Mouse (Mus musculus): ENCODE measurements around the gene Gse1. TPM values are rescaled to one million over a fixed set of nuclear protein-coding genes. Genes with fewer than 3 reads are reported as not detected.

Gene Gse1
- polyA plus RNA-seq, 1 experiment, result 14.7 TPM

- H3K4me2 ChIP-seq (ENCODE audit: low read depth), result no peak overlapping the region
- H3K36me3 ChIP-seq (ENCODE audit: control insufficient read depth, insufficient read depth), result no peaks in the 10 kb centered on the region
- H3K79me2 ChIP-seq (ENCODE audit: control insufficient read depth, insufficient read depth), result peaks cover 12% of the 10 kb centered on the region
- no peak for TF ChIP-seq POLR2A (IDR thresholded peaks at IDR 0.05; ENCODE audit: insufficient read length, low read depth)
- no peak for TF ChIP-seq MYOD1 (IDR thresholded peaks at IDR 0.05; ENCODE audit: control insufficient read depth in 1 of 3, insufficient read length in 2 of 3, low read depth in 2 of 3)
- no peak for TF ChIP-seq E2F4 (IDR thresholded peaks at IDR 0.05; ENCODE audit: insufficient read depth)
- no peak for TF ChIP-seq SRF (IDR thresholded peaks at IDR 0.05; ENCODE audit: control insufficient read depth, insufficient read length, low read depth)
- no peak for TF ChIP-seq POLR2AphosphoS2 (IDR thresholded peaks at IDR 0.05; ENCODE audit: insufficient read length, low read depth)
- TF ChIP-seq USF1 (IDR thresholded peaks at IDR 0.05; ENCODE audit: low read depth), result no peak
- no peak for TF ChIP-seq CEBPB (IDR thresholded peaks at IDR 0.05; ENCODE audit: insufficient read depth, poor library complexity, severe bottlenecking)
- TF ChIP-seq TCF12 (IDR thresholded peaks at IDR 0.05; ENCODE audit: insufficient read depth, poor library complexity, severe bottlenecking), result no peak
- TF ChIP-seq TCF3 (IDR thresholded peaks at IDR 0.05; ENCODE audit: insufficient read length, low read depth), result no peak
- TF ChIP-seq REST (IDR thresholded peaks at IDR 0.05; ENCODE audit: insufficient read depth, insufficient read length), result no peak
- TF ChIP-seq MAX (IDR thresholded peaks at IDR 0.05; ENCODE audit: low read depth), result no peak
- no peak for TF ChIP-seq MYOG (IDR thresholded peaks at IDR 0.05; ENCODE audit: control insufficient read depth in 1 of 3, insufficient read depth in 1 of 3, insufficient read length in 2 of 3, low read depth in 2 of 3)
- no peak overlapping the region for H3K4me3 ChIP-seq
- no peak overlapping the region for H3ac ChIP-seq (ENCODE audit: control insufficient read depth, insufficient read length)
- no peaks in the 10 kb centered on the region for H3K27me3 ChIP-seq (ENCODE audit: control insufficient read depth, insufficient read depth, insufficient read length)
Measured at GRCm38 (mm10) chr8:120312452-120312851, 84.2 kb downstream of the Gse1 start.

- no peak overlapping the region for H3K4me2 ChIP-seq (ENCODE audit: low read depth)
- H3K79me2 ChIP-seq (ENCODE audit: control insufficient read depth, insufficient read depth), result peaks cover 12% of the 10 kb centered on the region
- TF ChIP-seq TCF3 (IDR thresholded peaks at IDR 0.05; ENCODE audit: insufficient read length, low read depth), result no peak
- no peak for TF ChIP-seq E2F4 (IDR thresholded peaks at IDR 0.05; ENCODE audit: insufficient read depth)
- no peak for TF ChIP-seq USF1 (IDR thresholded peaks at IDR 0.05; ENCODE audit: low read depth)
- no peak for TF ChIP-seq POLR2AphosphoS2 (IDR thresholded peaks at IDR 0.05; ENCODE audit: insufficient read length, low read depth)
- no peak for TF ChIP-seq TCF12 (IDR thresholded peaks at IDR 0.05; ENCODE audit: insufficient read depth, poor library complexity, severe bottlenecking)
- no peak for TF ChIP-seq MAX (IDR thresholded peaks at IDR 0.05; ENCODE audit: low read depth)
- no peak for TF ChIP-seq MYOG (IDR thresholded peaks at IDR 0.05; ENCODE audit: control insufficient read depth in 1 of 3, insufficient read depth in 1 of 3, insufficient read length in 2 of 3, low read depth in 2 of 3)
- TF ChIP-seq SRF (IDR thresholded peaks at IDR 0.05; ENCODE audit: control insufficient read depth, insufficient read length, low read depth), result no peak
- TF ChIP-seq CEBPB (IDR thresholded peaks at IDR 0.05; ENCODE audit: insufficient read depth, poor library complexity, severe bottlenecking), result no peak
- no peak for TF ChIP-seq POLR2A (IDR thresholded peaks at IDR 0.05; ENCODE audit: insufficient read length, low read depth)
- TF ChIP-seq MYOD1 (IDR thresholded peaks at IDR 0.05; ENCODE audit: control insufficient read depth in 1 of 3, insufficient read length in 2 of 3, low read depth in 2 of 3), result no peak
- TF ChIP-seq REST (IDR thresholded peaks at IDR 0.05; ENCODE audit: insufficient read depth, insufficient read length), result no peak
- no peaks in the 10 kb centered on the region for H3K36me3 ChIP-seq (ENCODE audit: control insufficient read depth, insufficient read depth)
- H3ac ChIP-seq (ENCODE audit: control insufficient read depth, insufficient read length), result no peak overlapping the region
- H3K4me3 ChIP-seq, result no peak overlapping the region
- no peaks in the 10 kb centered on the region for H3K27me3 ChIP-seq (ENCODE audit: control insufficient read depth, insufficient read depth, insufficient read length)
Measured at GRCm38 (mm10) chr8:120313674-120314073, 85.4 kb downstream of the Gse1 start.

- H3K36me3 ChIP-seq (ENCODE audit: control insufficient read depth, insufficient read depth), result no peaks in the 10 kb centered on the region
- TF ChIP-seq MAX (IDR thresholded peaks at IDR 0.05; ENCODE audit: low read depth), result no peak
- no peak for TF ChIP-seq MYOD1 (IDR thresholded peaks at IDR 0.05; ENCODE audit: control insufficient read depth in 1 of 3, insufficient read length in 2 of 3, low read depth in 2 of 3)
- no peak for TF ChIP-seq POLR2A (IDR thresholded peaks at IDR 0.05; ENCODE audit: insufficient read length, low read depth)
- no peak for TF ChIP-seq MYOG (IDR thresholded peaks at IDR 0.05; ENCODE audit: control insufficient read depth in 1 of 3, insufficient read depth in 1 of 3, insufficient read length in 2 of 3, low read depth in 2 of 3)
- TF ChIP-seq CEBPB (IDR thresholded peaks at IDR 0.05; ENCODE audit: insufficient read depth, poor library complexity, severe bottlenecking), result no peak
- no peak for TF ChIP-seq USF1 (IDR thresholded peaks at IDR 0.05; ENCODE audit: low read depth)
Measured at GRCm38 (mm10) chr8:120314932-120315331, 86.7 kb downstream of the Gse1 start.

GRCm38 (mm10) chr8:120315644-120316043, 87.4 kb downstream of the Gse1 start:
- Histone ChIP-seq H3ac (ENCODE audit: control insufficient read depth, insufficient read length) (no peak overlapping the region), H3K4me3 (no peak overlapping the region), H3K4me2 (ENCODE audit: low read depth) (no peak overlapping the region), H3K79me2 (ENCODE audit: control insufficient read depth, insufficient read depth) (peaks cover 6% of the 10 kb centered on the region), H3K27me3 (ENCODE audit: control insufficient read depth, insufficient read depth, insufficient read length) (no peaks in the 10 kb centered on the region), H3K36me3 (ENCODE audit: control insufficient read depth, insufficient read depth) (no peaks in the 10 kb centered on the region)
- TF ChIP-seq USF1 (IDR thresholded peaks at IDR 0.05; ENCODE audit: low read depth) (no peak), POLR2AphosphoS2 (IDR thresholded peaks at IDR 0.05; ENCODE audit: insufficient read length, low read depth) (no peak), MYOD1 (IDR thresholded peaks at IDR 0.05; ENCODE audit: control insufficient read depth in 1 of 3, insufficient read length in 2 of 3, low read depth in 2 of 3) (no peak), E2F4 (IDR thresholded peaks at IDR 0.05; ENCODE audit: insufficient read depth) (no peak), SRF (IDR thresholded peaks at IDR 0.05; ENCODE audit: control insufficient read depth, insufficient read length, low read depth) (no peak), MYOG (IDR thresholded peaks at IDR 0.05; ENCODE audit: control insufficient read depth in 1 of 3, insufficient read depth in 1 of 3, insufficient read length in 2 of 3, low read depth in 2 of 3) (no peak), TCF3 (IDR thresholded peaks at IDR 0.05; ENCODE audit: insufficient read length, low read depth) (no peak)

More at GRCm38 (mm10) chr8:120314932-120315331, 86.7 kb downstream of the Gse1 start:
- Histone ChIP-seq H3ac (ENCODE audit: control insufficient read depth, insufficient read length) (no peak overlapping the region), H3K4me3 (no peak overlapping the region), H3K79me2 (ENCODE audit: control insufficient read depth, insufficient read depth) (peaks cover 7% of the 10 kb centered on the region), H3K4me2 (ENCODE audit: low read depth) (no peak overlapping the region), H3K27me3 (ENCODE audit: control insufficient read depth, insufficient read depth, insufficient read length) (no peaks in the 10 kb centered on the region)

DNA sequence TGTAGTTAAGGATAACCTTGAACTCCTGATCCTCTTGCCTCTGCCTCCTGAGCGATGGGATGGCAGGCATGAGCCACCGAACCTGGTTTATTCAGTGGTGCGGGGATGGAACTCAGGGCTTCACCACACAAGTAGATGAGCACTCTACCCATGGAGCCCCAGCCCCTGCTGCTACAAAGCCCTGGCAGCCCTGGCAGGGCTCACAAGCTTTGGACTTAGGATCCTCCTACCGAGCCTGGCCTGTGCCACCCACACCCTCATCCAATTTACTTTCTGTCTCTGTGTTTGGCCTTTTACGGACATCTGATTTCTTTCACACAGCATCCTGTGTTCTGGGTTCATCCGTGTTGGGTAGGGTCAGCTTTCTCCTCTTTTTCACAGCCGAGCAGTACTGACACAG, 88.5 kb downstream of the Gse1 start:
- H3K36me3 ChIP-seq (ENCODE audit: control insufficient read depth, insufficient read depth), result no peaks in the 10 kb centered on the region
- TF ChIP-seq E2F4 (IDR thresholded peaks at IDR 0.05; ENCODE audit: insufficient read depth) (no peak), MAX (IDR thresholded peaks at IDR 0.05; ENCODE audit: low read depth) (no peak), REST (IDR thresholded peaks at IDR 0.05; ENCODE audit: insufficient read depth, insufficient read length) (no peak), MYOD1 (IDR thresholded peaks at IDR 0.05; ENCODE audit: control insufficient read depth in 1 of 3, insufficient read length in 2 of 3, low read depth in 2 of 3) (no peak), USF1 (IDR thresholded peaks at IDR 0.05; ENCODE audit: low read depth) (no peak), TCF3 (IDR thresholded peaks at IDR 0.05; ENCODE audit: insufficient read length, low read depth) (no peak), POLR2AphosphoS2 (IDR thresholded peaks at IDR 0.05; ENCODE audit: insufficient read length, low read depth) (no peak), CEBPB (IDR thresholded peaks at IDR 0.05; ENCODE audit: insufficient read depth, poor library complexity, severe bottlenecking) (no peak), MYOG (IDR thresholded peaks at IDR 0.05; ENCODE audit: control insufficient read depth in 1 of 3, insufficient read depth in 1 of 3, insufficient read length in 2 of 3, low read depth in 2 of 3) (no peak), SRF (IDR thresholded peaks at IDR 0.05; ENCODE audit: control insufficient read depth, insufficient read length, low read depth) (no peak), POLR2A (IDR thresholded peaks at IDR 0.05; ENCODE audit: insufficient read length, low read depth) (no peak), TCF12 (IDR thresholded peaks at IDR 0.05; ENCODE audit: insufficient read depth, poor library complexity, severe bottlenecking) (no peak)
- peak overlapping the region; percentile 8 for H3K4me3 ChIP-seq
- no peaks in the 10 kb centered on the region for H3K27me3 ChIP-seq (ENCODE audit: control insufficient read depth, insufficient read depth, insufficient read length)
- peak overlapping the region; percentile 72 for H3K4me2 ChIP-seq (ENCODE audit: low read depth)
- no peak overlapping the region for H3ac ChIP-seq (ENCODE audit: control insufficient read depth, insufficient read length)
- H3K79me2 ChIP-seq (ENCODE audit: control insufficient read depth, insufficient read depth), result peaks cover 6% of the 10 kb centered on the region

Data from myocyte (in vitro differentiated cells).